Mouse (Mus musculus) myocyte (in vitro differentiated cells): ENCODE results near the gene Patz1.

ENCODE experiments used
- E2F4 ChIP-seq: IDR thresholded peaks from one replicate; pipeline ENCODE4 v1.6.1; 2011; ENCODE audit warnings: mild to moderate bottlenecking, control low read depth, moderate library complexity; ENCODE audit not compliant: insufficient read depth
- MAX ChIP-seq: IDR thresholded peaks from one replicate; pipeline ENCODE4 v1.6.1; 2011; ENCODE audit warnings: low read depth, mild to moderate bottlenecking, control low read depth
- MYOD1 ChIP-seq, 3 experiments: IDR thresholded peaks; one replicate each; pipeline ENCODE4 v1.6.1; 2011; ENCODE audit warnings: control low read depth in 2 of 3, low read depth in 2 of 3, mild to moderate bottlenecking in 2 of 3, moderate library complexity in 1 of 3; ENCODE audit not compliant: insufficient read length in 2 of 3, control insufficient read depth in 1 of 3
- MYOG ChIP-seq, 3 experiments: IDR thresholded peaks; one replicate each; pipeline ENCODE4 v1.6.1; 2011; ENCODE audit warnings: control low read depth in 2 of 3, low read depth in 2 of 3, mild to moderate bottlenecking in 2 of 3; ENCODE audit not compliant: insufficient read length in 2 of 3, control insufficient read depth in 1 of 3, insufficient read depth in 1 of 3
- POLR2A ChIP-seq: IDR thresholded peaks from one replicate; pipeline ENCODE4 v1.6.1; 2011; ENCODE audit warnings: low read depth, mild to moderate bottlenecking, control low read depth, moderate library complexity; ENCODE audit not compliant: insufficient read length
- POLR2AphosphoS2 ChIP-seq: IDR thresholded peaks from one replicate; pipeline ENCODE4 v1.6.1; 2011; ENCODE audit warnings: low read depth, control low read depth; ENCODE audit not compliant: insufficient read length
- REST ChIP-seq: IDR thresholded peaks from one replicate; pipeline ENCODE4 v1.6.1; 2011; ENCODE audit warnings: mild to moderate bottlenecking, control low read depth, moderate library complexity; ENCODE audit not compliant: insufficient read depth, insufficient read length
- SRF ChIP-seq: IDR thresholded peaks from one replicate; pipeline ENCODE4 v1.6.1; 2011; ENCODE audit warnings: low read depth; ENCODE audit not compliant: control insufficient read depth, insufficient read length
- TCF12 ChIP-seq: IDR thresholded peaks from one replicate; pipeline ENCODE4 v1.6.1; 2011; ENCODE audit warnings: mild to moderate bottlenecking, control low read depth; ENCODE audit not compliant: poor library complexity, insufficient read depth, severe bottlenecking
- TCF3 ChIP-seq: IDR thresholded peaks from one replicate; pipeline ENCODE4 v1.6.1; 2011; ENCODE audit warnings: low read depth, control low read depth; ENCODE audit not compliant: insufficient read length
- USF1 ChIP-seq: IDR thresholded peaks from one replicate; pipeline ENCODE4 v1.6.1; 2011; ENCODE audit warnings: low read depth, mild to moderate bottlenecking, control low read depth, moderate library complexity

DNA sequence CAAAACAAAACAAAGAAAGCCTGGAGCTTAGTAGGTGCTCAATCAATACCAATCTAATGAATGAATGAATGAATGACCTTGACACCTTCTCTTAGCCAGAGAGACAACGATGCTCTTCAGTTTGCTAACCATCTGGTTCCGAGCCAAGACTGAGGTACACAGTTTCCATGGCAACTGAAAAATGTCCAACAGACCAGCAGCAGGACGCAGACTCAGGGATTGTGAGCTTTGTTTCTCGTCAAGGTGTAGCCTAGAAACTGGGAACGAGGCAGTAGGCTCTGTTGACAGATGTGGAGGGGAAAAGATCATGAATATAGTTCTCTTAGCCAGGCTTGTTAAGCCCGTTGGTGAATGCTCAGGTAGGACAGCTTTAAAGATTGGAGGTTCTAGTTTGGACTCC lies 1.5 kb upstream of the Patz1 start:
- TF ChIP-seq MAX (no peak), REST (no peak), POLR2A (no peak), USF1 (no peak), SRF (no peak), MYOG (IDR thresholded peaks at IDR 0.05; ENCODE audit: control insufficient read depth in 1 of 3, insufficient read depth in 1 of 3, insufficient read length in 2 of 3, low read depth in 2 of 3) (no peak), MYOD1 (IDR thresholded peaks at IDR 0.05; ENCODE audit: control insufficient read depth in 1 of 3, insufficient read length in 2 of 3, low read depth in 2 of 3) (no peak), TCF3 (no peak), TCF12 (no peak), POLR2AphosphoS2 (no peak), E2F4 (no peak)
